Mouse (Mus musculus): ENCODE results near the gene Exph5.

GRCm38 (mm10) chr9:53264387-53264786 is 37.1 kb upstream of the Exph5 start:
- TF ChIP-seq POLR2A (IDR thresholded peaks at IDR 0.05; ENCODE audit: low read depth, low read length) = no peak
- TF ChIP-seq CTCF (conservative IDR thresholded peaks at IDR 0.05; ENCODE audit: insufficient read depth, insufficient read length, low read depth, low read length) = no peak

Measured in kidney, adult 2 months (tissue).